Mouse (Mus musculus): ENCODE results near the gene Cd59a.

DNA sequence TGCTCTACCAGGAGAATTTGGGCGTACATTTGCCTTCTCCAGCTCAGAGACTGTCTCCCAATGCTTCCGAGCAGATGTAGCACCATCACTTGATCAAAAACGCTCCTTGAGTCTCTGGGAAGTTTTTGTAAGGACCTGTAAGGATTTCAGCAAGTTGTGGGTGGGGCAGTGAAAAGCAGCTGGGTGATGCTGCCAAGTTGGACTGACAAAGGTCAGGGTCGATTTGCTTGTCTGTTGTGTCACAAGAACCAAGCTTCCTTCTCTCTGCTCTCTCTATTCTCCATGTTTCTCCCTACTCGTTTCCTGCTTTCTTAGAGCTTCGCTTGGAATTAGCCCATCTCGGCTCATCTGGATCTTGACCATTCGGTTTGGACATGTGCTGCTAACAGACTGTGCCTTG, 46.5 kb downstream of the Cd59a start:
- TF ChIP-seq GATA1 (IDR thresholded peaks at IDR 0.05; ENCODE audit: borderline replicate concordance, low read length): no peak
- TF ChIP-seq FLI1 (IDR thresholded peaks at IDR 0.05; ENCODE audit: low read length): no peak

Data from megakaryocyte, embryonic 14.5 days (primary cell).